Mouse (Mus musculus) E14TG2a.4 (cell line): ENCODE data around the gene Zfp78.

Source experiments
- H3K27me3 ChIP-seq: 2 replicates; pipeline ENCODE4 v1.6.1; 2014; ENCODE audit warnings: low read length, control low read depth; ENCODE audit not compliant: insufficient read depth
- H3K36me3 ChIP-seq: 2 replicates; pipeline ENCODE4 v1.6.1; 2014; ENCODE audit warnings: low read length, control low read depth; ENCODE audit not compliant: insufficient read depth
- H3K4me1 ChIP-seq: replicated peaks from 2 replicates; pipeline ENCODE4 v1.6.1; 2014; ENCODE audit warnings: low read depth, low read length, control low read depth
- H3K4me3 ChIP-seq: replicated peaks from 2 replicates; pipeline ENCODE4 v1.5.1; 2014; ENCODE audit warnings: mild to moderate bottlenecking, low read length
- H3K9me3 ChIP-seq: 2 replicates; pipeline ENCODE4 v1.6.1; 2014; ENCODE audit warnings: low read length, control low read depth
- CTCF ChIP-seq: conservative IDR thresholded peaks from 2 replicates; pipeline ENCODE4 v1.5.1; 2014; ENCODE audit warnings: low read length
- NANOG ChIP-seq: IDR thresholded peaks from 2 replicates; pipeline ENCODE4 v1.6.1; 2014; ENCODE audit warnings: borderline replicate concordance, low read length, mixed read lengths
- POU5F1 ChIP-seq: IDR thresholded peaks from 2 replicates; pipeline ENCODE4 v1.6.1; 2014; ENCODE audit warnings: low read length, borderline replicate concordance

Gene Zfp78

GRCm38 (mm10) chr7:6363047-6363488 is at the start of gene Zfp78:
Gene Zfp78, plus strand, starts transcription at chr7:6363280.
- TF ChIP-seq CTCF (no peak), POU5F1 (no peak), NANOG (no peak)
- Histone ChIP-seq H3K36me3 (no peaks in the 10 kb centered on the region), H3K9me3 (no peaks in the 10 kb centered on the region), H3K27me3 (no peaks in the 10 kb centered on the region), H3K4me3 (peak within 1 kb of the TSS; percentile 89), H3K4me1 (peaks cover 61% of the 10 kb centered on the region)

GRCm38 (mm10) chr7:6330458-6331232 is 32.4 kb upstream of the Zfp78 start:
- peak overlapping the region; percentile 82 for H3K4me3 ChIP-seq
- TF ChIP-seq NANOG, result no peak
- no peak for TF ChIP-seq POU5F1
- no peak for TF ChIP-seq CTCF
- H3K36me3 ChIP-seq, result peaks cover 9% of the 10 kb centered on the region
- no peaks in the 10 kb centered on the region for H3K9me3 ChIP-seq
- no peaks in the 10 kb centered on the region for H3K27me3 ChIP-seq
- H3K4me1 ChIP-seq, result peaks cover 25% of the 10 kb centered on the region

GRCm38 (mm10) chr7:6331233-6331956 is 31.7 kb upstream of the Zfp78 start, which contains the start of gene Zfp583:
Gene Zfp583, minus strand, starts transcription at chr7:6331285.
- TF ChIP-seq CTCF (no peak), NANOG (no peak), POU5F1 (no peak)
- no peaks in the 10 kb centered on the region for H3K9me3 ChIP-seq
- H3K27me3 ChIP-seq, result 0 out of 2 replicates have a peak, but pooled peaks cover under 1% of the 10 kb centered on the region
- peaks cover 25% of the 10 kb centered on the region for H3K4me1 ChIP-seq
- H3K4me3 ChIP-seq, result peak within 1 kb of the TSS; percentile 82
- peaks cover 6% of the 10 kb centered on the region for H3K36me3 ChIP-seq

GRCm38 (mm10) chr7:6339865-6340264 is 23.2 kb upstream of the Zfp78 start:
- H3K4me1 ChIP-seq, result peaks cover 8% of the 10 kb centered on the region
- no peak for TF ChIP-seq NANOG
- TF ChIP-seq CTCF, result no peak
- TF ChIP-seq POU5F1, result no peak
- H3K27me3 ChIP-seq, result peaks cover 16% of the 10 kb centered on the region; the same call in 1 of the 2 replicates
- H3K4me3 ChIP-seq, result no peak overlapping the region
- H3K36me3 ChIP-seq, result no peaks in the 10 kb centered on the region
- H3K9me3 ChIP-seq, result no peaks in the 10 kb centered on the region

GRCm38 (mm10) chr7:6343501-6344071 is 19.5 kb upstream of the Zfp78 start, which contains the start of gene Gm3854:
Gene Gm3854, plus strand, starts transcription at chr7:6343759.
- no peak for TF ChIP-seq CTCF
- TF ChIP-seq NANOG, result no peak
- no peak for TF ChIP-seq POU5F1
- Histone ChIP-seq H3K36me3 (no peaks in the 10 kb centered on the region), H3K4me1 (peaks cover 18% of the 10 kb centered on the region), H3K4me3 (peak within 1 kb of the TSS; percentile 86), H3K27me3 (peaks cover 6% of the 10 kb centered on the region; the same call in 1 of the 2 replicates), H3K9me3 (peaks cover 7% of the 10 kb centered on the region; the same call in 1 of the 2 replicates)

GRCm38 (mm10) chr7:6344124-6344523 is 19.0 kb upstream of the Zfp78 start:
- H3K36me3 ChIP-seq, result no peaks in the 10 kb centered on the region
- TF ChIP-seq CTCF (no peak), POU5F1 (no peak), NANOG (no peak)
- peaks cover 2% of the 10 kb centered on the region; the same call in 1 of the 2 replicates for H3K27me3 ChIP-seq
- peak overlapping the region; percentile 86 for H3K4me3 ChIP-seq
- H3K9me3 ChIP-seq, result peaks cover 7% of the 10 kb centered on the region; the same call in 1 of the 2 replicates
- H3K4me1 ChIP-seq, result peaks cover 23% of the 10 kb centered on the region

GRCm38 (mm10) chr7:6358121-6358520 is 5.0 kb upstream of the Zfp78 start:
- no peaks in the 10 kb centered on the region for H3K9me3 ChIP-seq
- no peaks in the 10 kb centered on the region for H3K27me3 ChIP-seq
- peaks cover 20% of the 10 kb centered on the region for H3K4me1 ChIP-seq
- H3K36me3 ChIP-seq, result peaks cover 18% of the 10 kb centered on the region
- no peak for TF ChIP-seq CTCF
- TF ChIP-seq POU5F1, result no peak
- H3K4me3 ChIP-seq, result no peak overlapping the region

GRCm38 (mm10) chr7:6358937-6359590 is 4.0 kb upstream of the Zfp78 start:
- TF ChIP-seq NANOG, result no peak
- peak; percentile 36 for TF ChIP-seq CTCF
- Histone ChIP-seq H3K4me1 (peaks cover 27% of the 10 kb centered on the region), H3K36me3 (peaks cover 9% of the 10 kb centered on the region), H3K27me3 (no peaks in the 10 kb centered on the region), H3K4me3 (no peak overlapping the region), H3K9me3 (no peaks in the 10 kb centered on the region)
